Mouse (Mus musculus) ES-E14 (cell line): Measurements from ENCODE around the gene Med27.

Source experiments
- HCFC1 ChIP-seq: IDR thresholded peaks from 2 replicates; pipeline ENCODE4 v1.6.1; 2012; ENCODE audit warnings: low read length, inconsistent platforms, borderline replicate concordance; ENCODE audit not compliant: insufficient read depth
- MAFK ChIP-seq: IDR thresholded peaks from 2 replicates; pipeline ENCODE4 v1.6.1; 2014; ENCODE audit warnings: mild to moderate bottlenecking, low read depth, low read length, inconsistent platforms; ENCODE audit not compliant: insufficient read depth

DNA sequence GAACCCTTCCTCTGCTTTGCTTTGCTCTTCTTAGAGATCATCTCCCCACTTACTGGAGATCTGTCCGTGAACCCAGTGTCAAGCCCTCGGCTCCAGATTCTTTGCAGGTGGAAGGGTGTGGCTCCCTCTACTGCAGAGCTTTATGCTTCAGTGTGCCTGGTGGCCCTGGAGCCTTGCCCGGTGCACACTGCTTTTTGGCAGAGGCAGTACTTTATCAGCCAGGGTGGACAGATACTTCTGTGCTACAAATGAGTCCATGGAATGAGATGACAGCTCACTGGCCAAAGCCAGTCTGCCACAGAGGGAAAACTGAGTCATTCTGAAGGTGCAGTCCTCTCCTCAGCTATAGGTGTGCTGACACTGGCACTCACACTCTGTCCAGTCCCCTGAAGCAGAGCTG lies 80.1 kb downstream of the Med27 start:
- no peak for TF ChIP-seq HCFC1
- no peak for TF ChIP-seq MAFK
